Mouse (Mus musculus) intestine, postnatal 0 days (tissue): ENCODE data around the gene Dcun1d4. TPM values are rescaled to one million over a fixed set of nuclear protein-coding genes. Genes with fewer than 3 reads are reported as not detected.

ENCODE experiments used
- ATAC-seq: fragments of 200-750 bp; cut with Nextera tagmentation; 2 replicates; pipeline ENCODE4 v1.8.0; 2017; ENCODE audit warnings: mild to moderate bottlenecking, moderate TSS enrichment, moderate library complexity
- H3K27ac ChIP-seq: fragments of 300-500 bp; sonication (generic); 2 replicates; pipeline ENCODE4 v1.5.1; 2014; ENCODE audit warnings: mild to moderate bottlenecking, low read depth, low read length, moderate library complexity
- H3K27me3 ChIP-seq: fragments of 300-500 bp; sonication (generic); replicated peaks from 2 replicates; pipeline ENCODE4 v1.6.1; 2014; ENCODE audit warnings: low read length, mixed read lengths; ENCODE audit not compliant: control insufficient read depth, insufficient read depth
- H3K36me3 ChIP-seq: fragments of 300-500 bp; sonication (generic); 2 replicates; pipeline ENCODE4 v1.6.1; 2014; ENCODE audit warnings: mild to moderate bottlenecking, moderate library complexity; ENCODE audit not compliant: control insufficient read depth, insufficient read depth
- H3K4me1 ChIP-seq: fragments of 300-500 bp; sonication (generic); replicated peaks from 2 replicates; pipeline ENCODE4 v1.6.1; 2014; ENCODE audit warnings: antibody characterized with exemption, low read length, mixed read lengths; ENCODE audit not compliant: control insufficient read depth, insufficient read depth
- H3K4me2 ChIP-seq: fragments of 300-500 bp; sonication (generic); replicated peaks from 2 replicates; pipeline ENCODE4 v1.6.1; 2014; ENCODE audit warnings: low read depth, mild to moderate bottlenecking, moderate library complexity
- H3K4me3 ChIP-seq: fragments of 300-500 bp; sonication (generic); 2 replicates; pipeline ENCODE4 v1.5.1; 2014; ENCODE audit warnings: low read depth, low read length
- H3K9ac ChIP-seq: fragments of 300-500 bp; sonication (generic); 2 replicates; pipeline ENCODE4 v1.6.1; 2014; ENCODE audit warnings: mild to moderate bottlenecking, low read depth, low read length
- H3K9me3 ChIP-seq: fragments of 300-500 bp; sonication (generic); 2 replicates; pipeline ENCODE4 v1.6.1; 2016; ENCODE audit warnings: mixed run types; ENCODE audit not compliant: control insufficient read depth
- CTCF ChIP-seq: sonication (generic); IDR thresholded peaks from 2 replicates; pipeline ENCODE4 v1.5.1; 2016; ENCODE audit warnings: low read depth, mild to moderate bottlenecking, control low read depth, antibody characterized with exemption, moderate library complexity
- WGBS: fragments of 180-500 bp; shearing (Covaris S2); extraction: QIAGEN DNeasy Blood & Tissue Kit; methylation state at CpG from one replicate; pipeline ENCODE4 v1.1.7; 2014; 5-methylcytosine and 5-hydroxymethylcytosine counted together
- polyA plus RNA-seq: library from polyadenylated mRNA; unstranded; fragments of >200 nt; fragmentation: Nextera tagmentation; extraction: Ambion mirVana; gene quantifications from 2 replicates; pipeline ENCODE4 v1.2.1, GENCODE M21; 2015

Dcun1d4 gene
- polyA plus RNA-seq, 1 experiment from 2014 or later = 16.3 TPM

- ATAC-seq = peak; percentile 62
- under 1% methylated on average over 56 of the region's 59 CpGs for WGBS
- TF ChIP-seq CTCF = no peak
- H3K36me3 ChIP-seq = no peaks in the 10 kb centered on the region
- peak overlapping the region; percentile 85 for H3K4me3 ChIP-seq
- H3K27ac ChIP-seq = no peak overlapping the region
- H3K9me3 ChIP-seq = no peaks in the 10 kb centered on the region
- H3K9ac ChIP-seq = peak overlapping the region; percentile 59
- H3K4me1 ChIP-seq = 0 out of 2 replicates have a peak, but pooled peaks cover 3% of the 10 kb centered on the region
- H3K4me2 ChIP-seq = peak overlapping the region; percentile 99
- H3K27me3 ChIP-seq = no peaks in the 10 kb centered on the region
Observed at GRCm38 (mm10) chr5:73491837-73492720, 11.3 kb downstream of the Dcun1d4 start.

GRCm38 (mm10) chr5:73497401-73497800 lies 16.6 kb downstream of the Dcun1d4 start:
- Histone ChIP-seq H3K9ac (no peak overlapping the region), H3K27ac (no peak overlapping the region), H3K4me3 (no peak overlapping the region), H3K4me2 (no peak overlapping the region), H3K36me3 (no peaks in the 10 kb centered on the region), H3K27me3 (no peaks in the 10 kb centered on the region), H3K9me3 (no peaks in the 10 kb centered on the region), H3K4me1 (0 out of 2 replicates have a peak, but pooled peaks cover 10% of the 10 kb centered on the region)
- WGBS = 67% methylated on average over 3 of the region's 3 CpGs
- ATAC-seq = no peak
- TF ChIP-seq CTCF = no peak

- no peak overlapping the region for H3K9ac ChIP-seq
- no peak for TF ChIP-seq CTCF
- H3K27ac ChIP-seq = no peak overlapping the region
- 0 out of 2 replicates have a peak, but pooled peaks cover 7% of the 10 kb centered on the region for H3K4me1 ChIP-seq
- H3K4me2 ChIP-seq = no peak overlapping the region
- 47% methylated on average over 8 of the region's 8 CpGs for WGBS
- no peaks in the 10 kb centered on the region for H3K27me3 ChIP-seq
- no peaks in the 10 kb centered on the region for H3K9me3 ChIP-seq
- H3K4me3 ChIP-seq = no peak overlapping the region
- ATAC-seq = no peak
- H3K36me3 ChIP-seq = no peaks in the 10 kb centered on the region
Observed at GRCm38 (mm10) chr5:73498559-73498958, 17.8 kb downstream of the Dcun1d4 start.

- Histone ChIP-seq H3K36me3 (no peaks in the 10 kb centered on the region), H3K4me1 (0 out of 2 replicates have a peak, but pooled peaks cover 7% of the 10 kb centered on the region), H3K4me2 (no peak overlapping the region), H3K4me3 (no peak overlapping the region), H3K9me3 (no peaks in the 10 kb centered on the region), H3K27me3 (no peaks in the 10 kb centered on the region), H3K27ac (0 out of 2 replicates have a peak overlapping the region, but pooled peaks have one; percentile 28), H3K9ac (no peak overlapping the region)
- 63% methylated on average over 7 of the region's 7 CpGs for WGBS
- peak; percentile 73 for ATAC-seq
- TF ChIP-seq CTCF = no peak
Observed at GRCm38 (mm10) chr5:73500867-73501440, 20.2 kb downstream of the Dcun1d4 start.

GRCm38 (mm10) chr5:73502422-73502821 lies 21.6 kb downstream of the Dcun1d4 start:
- H3K4me1 ChIP-seq = 0 out of 2 replicates have a peak, but pooled peaks cover 7% of the 10 kb centered on the region
- ATAC-seq = no peak
- H3K9me3 ChIP-seq = no peaks in the 10 kb centered on the region
- no peak overlapping the region for H3K4me2 ChIP-seq
- no peaks in the 10 kb centered on the region for H3K27me3 ChIP-seq
- H3K4me3 ChIP-seq = no peak overlapping the region
- no peaks in the 10 kb centered on the region for H3K36me3 ChIP-seq
- 90% methylated on average over 9 of the region's 9 CpGs for WGBS
- H3K27ac ChIP-seq = no peak overlapping the region
- no peak for TF ChIP-seq CTCF
- no peak overlapping the region for H3K9ac ChIP-seq

DNA sequence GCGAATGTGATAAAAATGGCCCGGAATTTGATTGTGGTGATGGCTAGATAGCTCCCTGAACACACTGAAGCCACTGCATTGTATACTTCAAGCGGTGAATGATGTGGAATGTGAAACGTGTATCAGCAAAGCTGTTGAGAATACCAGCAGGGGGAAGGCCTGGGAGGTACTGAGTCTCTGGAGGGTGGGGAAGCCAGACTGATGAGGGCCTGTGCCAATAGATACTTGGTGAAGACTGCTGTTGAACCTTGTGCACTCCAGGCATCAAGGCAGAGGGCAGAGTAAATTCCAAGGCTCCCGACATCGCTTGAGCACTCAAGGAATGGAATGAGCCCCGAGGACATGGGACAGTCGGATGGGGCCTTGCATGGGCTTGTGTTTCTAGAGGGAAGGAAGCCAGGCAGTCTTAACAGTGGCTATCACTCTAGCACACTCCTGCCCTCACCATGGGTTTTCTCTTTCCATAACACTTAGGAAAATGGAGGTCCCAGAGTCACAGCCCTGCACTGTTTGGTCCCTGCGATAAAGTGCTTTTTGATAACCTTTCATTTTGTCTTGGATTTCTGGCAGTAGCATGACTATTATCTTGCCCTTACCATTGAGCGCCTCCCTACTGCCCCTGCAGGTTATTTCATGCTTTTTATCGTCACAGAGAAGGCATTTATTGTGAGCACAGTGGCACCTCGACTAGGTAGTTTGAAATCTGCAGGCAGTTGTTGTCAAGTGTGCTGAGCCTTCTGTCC lies 22.4 kb downstream of the Dcun1d4 start:
- Histone ChIP-seq H3K4me2 (no peak overlapping the region), H3K27me3 (no peaks in the 10 kb centered on the region), H3K27ac (no peak overlapping the region), H3K4me3 (no peak overlapping the region), H3K9ac (no peak overlapping the region), H3K9me3 (no peaks in the 10 kb centered on the region), H3K36me3 (no peaks in the 10 kb centered on the region), H3K4me1 (0 out of 2 replicates have a peak, but pooled peaks cover 6% of the 10 kb centered on the region)
- TF ChIP-seq CTCF = peak; percentile 39
- 71% methylated on average over 12 of the region's 12 CpGs for WGBS
- ATAC-seq = no peak
